Mouse (Mus musculus): Measurements from ENCODE around the gene Tmem210.
A peak's percentile ranks its signal among the peaks of the same experiment; 100 is the strongest.
"Not testable (repeated sequence)": the region's sequence is repeated elsewhere in the genome, so short reads cannot be mapped to it uniquely, and the experiment has no call there.

- not testable (repeated sequence) for TF ChIP-seq EP300 (IDR thresholded peaks at IDR 0.05; ENCODE audit: low read length); CTCF (conservative IDR thresholded peaks at IDR 0.05 in 1 of 2, IDR thresholded peaks at IDR 0.05 in 1 of 2; ENCODE audit: low read depth in 2 of 2, low read length in 2 of 2); SIN3A (IDR thresholded peaks at IDR 0.05; ENCODE audit: low read length); ZC3H11A (IDR thresholded peaks at IDR 0.05; ENCODE audit: low read depth, low read length); CHD1 (IDR thresholded peaks at IDR 0.05; ENCODE audit: low read depth, low read length); SMC3 (IDR thresholded peaks at IDR 0.05; ENCODE audit: low read depth, low read length)
- peak; percentile 90 for TF ChIP-seq TBP (conservative IDR thresholded peaks at IDR 0.05; ENCODE audit: low read depth, low read length)
Observed at GRCm38 (mm10) chr2:25257250-25257649, 30.7 kb upstream of the Tmem210 start.
